8 mouse cellular contexts compared by ENCODE assay signal in genomic region chr2:75701822-75702587, GRCm38 (mm10). TPM values are rescaled to one million over a fixed set of nuclear protein-coding genes. Genes with fewer than 3 reads are reported as not detected.
DNase-seq lines count a peak whose midpoint lies in the region; ATAC-seq and TF ChIP-seq lines count a peak whose summit lies in the region.

No protein-coding gene starts in this region.

- no peak for ATAC-seq in kidney, postnatal 0 days (replicated peaks; ENCODE audit: low FRiP score, low read depth)
- ATAC-seq in hindbrain, embryonic 14.5 days (ENCODE audit: low FRiP score) = no peak
- no peak for ATAC-seq in midbrain, embryonic 14.5 days (ENCODE audit: low FRiP score, low TSS enrichment)

- H3K4me2 ChIP-seq in kidney, postnatal 0 days (ENCODE audit: low read length) = peak overlapping the region; percentile 75
- H3K4me2 ChIP-seq in hindbrain, embryonic 14.5 days (replicated peaks) = peak overlapping the region; percentile 81
- H3K4me2 ChIP-seq in midbrain, embryonic 14.5 days (ENCODE audit: low read length) = peak overlapping the region; percentile 79

- no peaks in the 10 kb centered on the region for H3K27me3 ChIP-seq in kidney, postnatal 0 days (ENCODE audit: insufficient read depth, low read length)
- H3K27me3 ChIP-seq in hindbrain, embryonic 14.5 days (ENCODE audit: control insufficient read depth, insufficient read depth, low read length) = 0 out of 2 replicates have a peak, but pooled peaks cover 6% of the 10 kb centered on the region
- no peaks in the 10 kb centered on the region for H3K27me3 ChIP-seq in midbrain, embryonic 14.5 days (ENCODE audit: control insufficient read depth, insufficient read depth, low read length)

- H3K9ac ChIP-seq in kidney, postnatal 0 days (ENCODE audit: low read depth, low read length) = peak overlapping the region; percentile 91; the same call in 1 of the 2 replicates
- H3K9ac ChIP-seq in hindbrain, embryonic 14.5 days = no peak overlapping the region
- H3K9ac ChIP-seq in midbrain, embryonic 14.5 days (replicated peaks; ENCODE audit: low read length) = no peak overlapping the region

- no peaks in the 10 kb centered on the region for H3K9me3 ChIP-seq in kidney, postnatal 0 days (replicated peaks; ENCODE audit: low read length)
- no peaks in the 10 kb centered on the region for H3K9me3 ChIP-seq in hindbrain, embryonic 14.5 days (ENCODE audit: control insufficient read depth, low read length)
- no peaks in the 10 kb centered on the region for H3K9me3 ChIP-seq in midbrain, embryonic 14.5 days (ENCODE audit: control insufficient read depth, low read length)

- H3K36me3 ChIP-seq in kidney, postnatal 0 days (ENCODE audit: insufficient read depth, low read length) = no peaks in the 10 kb centered on the region
- H3K36me3 ChIP-seq in hindbrain, embryonic 14.5 days (replicated peaks; ENCODE audit: control insufficient read depth, insufficient read depth) = no peaks in the 10 kb centered on the region
- no peaks in the 10 kb centered on the region for H3K36me3 ChIP-seq in midbrain, embryonic 14.5 days (ENCODE audit: control insufficient read depth, insufficient read depth, low read length)

- TF ChIP-seq CTCF in kidney, postnatal 0 days (IDR thresholded peaks at IDR 0.05; ENCODE audit: low read depth) = no peak

- no peak for DNase-seq in kidney, postnatal 0 days (ENCODE audit: low spot score)
- DNase-seq in kidney, postnatal 4 days = no peak
- DNase-seq in hindbrain, embryonic 14.5 days (ENCODE audit: low spot score) = no peak
- DNase-seq in midbrain, embryonic 14.5 days = no peak
- no peak for DNase-seq in spleen, postnatal 36 days (ENCODE audit: low spot score in 2 of 2)
- DNase-seq in urinary bladder, postnatal 25 days (ENCODE audit: low spot score) = no peak
- no peak for DNase-seq in thymus, adult 18-20 months

- WGBS in kidney, postnatal 0 days = 51% methylated on average over 9 of the region's 9 CpGs
- 85% methylated on average over 9 of the region's 9 CpGs for WGBS in hindbrain, embryonic 14.5 days
- 86% methylated on average over 9 of the region's 9 CpGs for WGBS in midbrain, embryonic 14.5 days

- peak overlapping the region; percentile 78 for H3K4me3 ChIP-seq in kidney, postnatal 0 days (replicated peaks; ENCODE audit: low read depth, low read length)
- H3K4me3 ChIP-seq in brown adipose tissue, adult 24 weeks (ENCODE audit: insufficient read depth, low read depth, low read length) = peak overlapping the region; percentile 46
- no peak overlapping the region for H3K4me3 ChIP-seq in hindbrain, embryonic 14.5 days (replicated peaks; ENCODE audit: low read length)
- no peak overlapping the region for H3K4me3 ChIP-seq in midbrain, embryonic 14.5 days (replicated peaks; ENCODE audit: low read depth, low read length)

- H3K4me1 ChIP-seq in kidney, postnatal 0 days (replicated peaks; ENCODE audit: insufficient read depth, low read length) = peaks cover 31% of the 10 kb centered on the region
- H3K4me1 ChIP-seq in brown adipose tissue, adult 24 weeks (ENCODE audit: control insufficient read depth, insufficient read depth, insufficient read length, low read length) = peaks cover 31% of the 10 kb centered on the region
- H3K4me1 ChIP-seq in hindbrain, embryonic 14.5 days (replicated peaks; ENCODE audit: control insufficient read depth, insufficient read depth, low read length) = peaks cover 18% of the 10 kb centered on the region
- peaks cover 10% of the 10 kb centered on the region; the same call in 1 of the 2 replicates for H3K4me1 ChIP-seq in midbrain, embryonic 14.5 days (ENCODE audit: control insufficient read depth, insufficient read depth, low read length)

- peak overlapping the region; percentile 99 for H3K27ac ChIP-seq in kidney, postnatal 0 days
- peak overlapping the region; percentile 81 for H3K27ac ChIP-seq in brown adipose tissue, adult 24 weeks (replicated peaks; ENCODE audit: low read depth, low read length)
- H3K27ac ChIP-seq in hindbrain, embryonic 14.5 days = no peak overlapping the region
- no peak overlapping the region for H3K27ac ChIP-seq in midbrain, embryonic 14.5 days (replicated peaks; ENCODE audit: low read depth, low read length)

RNA-seq across cellular contexts. Expression of gene Nfe2l2, which starts 2.4 kb away (rescaled TPM):
- 96.6 and 97.0 TPM in 2 replicates for polyA plus RNA-seq in kidney, postnatal 0 days (2015; fragmentation: Nextera tagmentation; extraction: Ambion mirVana)
- 50.2 and 50.6 TPM in 2 replicates for polyA plus RNA-seq in brown adipose tissue, adult 24 weeks (2012; ENCODE audit: insufficient read depth, insufficient read length, missing spikeins)
- polyA plus RNA-seq in hindbrain, embryonic 14.5 days (2014; fragmentation: Nextera tagmentation; extraction: Ambion mirVana) = 11.2 and 14.5 TPM in 2 replicates
- polyA plus RNA-seq in midbrain, embryonic 14.5 days (2014; fragmentation: Nextera tagmentation; extraction: Ambion mirVana) = 5.8 and 11.4 TPM in 2 replicates

RNA-seq across cellular contexts. Expression of gene Hnrnpa3, which starts 42.9 kb away (rescaled TPM):
- 240 and 270 TPM in 2 replicates for polyA plus RNA-seq in kidney, postnatal 0 days (2015; fragmentation: Nextera tagmentation; extraction: Ambion mirVana)
- polyA plus RNA-seq in brown adipose tissue, adult 24 weeks (2012; ENCODE audit: insufficient read depth, insufficient read length, missing spikeins) = 58.7 and 106 TPM in 2 replicates
- polyA plus RNA-seq in hindbrain, embryonic 14.5 days (2014; fragmentation: Nextera tagmentation; extraction: Ambion mirVana) = 135 and 140 TPM in 2 replicates
- polyA plus RNA-seq in midbrain, embryonic 14.5 days (2014; fragmentation: Nextera tagmentation; extraction: Ambion mirVana) = 163 and 176 TPM in 2 replicates

Comparison
In these comparisons a context has a peak if more than half of its experiments do, and no peak if none do; other contexts are left out.
1. H3K27ac ChIP-seq: peak in kidney, postnatal 0 days (single experiment) and brown adipose tissue, adult 24 weeks (single experiment); none in hindbrain, embryonic 14.5 days (single experiment) and midbrain, embryonic 14.5 days (single experiment).
2. H3K4me3 ChIP-seq: peak in kidney, postnatal 0 days (single experiment) and brown adipose tissue, adult 24 weeks (single experiment); none in hindbrain, embryonic 14.5 days (single experiment) and midbrain, embryonic 14.5 days (single experiment).
3. Peak in every context shown above with its lines, with median percentiles within 50 percentile points of each other: H3K4me2 ChIP-seq.